Mouse (Mus musculus) heart, postnatal 0 days (tissue): ENCODE results near the gene Khdc1a. TPM values are rescaled to one million over a fixed set of nuclear protein-coding genes. Genes with fewer than 3 reads are reported as not detected.
"Not testable (repeated sequence)": the region's sequence is repeated elsewhere in the genome, so short reads cannot be mapped to it uniquely, and the experiment has no call there.

Experiments
- ATAC-seq: fragments of 200-750 bp; cut with Nextera tagmentation; 2 replicates; pipeline ENCODE4 v1.8.0; 2017; ENCODE audit warnings: low read depth, moderate number of reproducible peaks, moderate library complexity; ENCODE audit not compliant: insufficient read depth
- DNase-seq: peaks from one replicate; pipeline ENCODE4 v3.0.0-alpha.2; 2016; ENCODE audit warnings: low spot score
- H3K27ac ChIP-seq: fragments of 300-500 bp; sonication (generic); 2 replicates; pipeline ENCODE4 v1.5.1; 2014; ENCODE audit warnings: low read depth, mild to moderate bottlenecking
- H3K27me3 ChIP-seq: fragments of 300-500 bp; sonication (generic); 2 replicates; pipeline ENCODE4 v1.6.1; 2014; ENCODE audit warnings: low read length, mixed read lengths; ENCODE audit not compliant: control insufficient read depth, insufficient read depth
- H3K36me3 ChIP-seq: fragments of 300-500 bp; sonication (generic); replicated peaks from 2 replicates; pipeline ENCODE4 v1.6.1; 2014; ENCODE audit warnings: low read length, mixed read lengths; ENCODE audit not compliant: control insufficient read depth, insufficient read depth
- H3K4me1 ChIP-seq: fragments of 300-500 bp; sonication (generic); 2 replicates; pipeline ENCODE4 v1.6.1; 2014; ENCODE audit warnings: antibody characterized with exemption; ENCODE audit not compliant: control insufficient read depth, insufficient read depth
- H3K4me2 ChIP-seq: fragments of 300-500 bp; sonication (generic); 2 replicates; pipeline ENCODE4 v1.6.1; 2014; ENCODE audit warnings: low read depth, mild to moderate bottlenecking, low read length, moderate library complexity
- H3K4me3 ChIP-seq: fragments of 300-500 bp; sonication (generic); 2 replicates; pipeline ENCODE4 v1.5.1; 2014; ENCODE audit warnings: low read depth, low read length
- H3K9ac ChIP-seq: fragments of 300-500 bp; sonication (generic); replicated peaks from 2 replicates; pipeline ENCODE4 v1.6.1; 2014; ENCODE audit warnings: low read depth, low read length, mixed read lengths
- H3K9me3 ChIP-seq: fragments of 300-500 bp; sonication (generic); replicated peaks from 2 replicates; pipeline ENCODE4 v1.6.1; 2016; ENCODE audit warnings: low read length; ENCODE audit not compliant: control insufficient read depth
- CTCF ChIP-seq: IDR thresholded peaks from 2 replicates; pipeline ENCODE4 v1.5.1; 2016; ENCODE audit warnings: antibody characterized with exemption, control low read depth, low read depth
- EP300 ChIP-seq: IDR thresholded peaks from 2 replicates; pipeline ENCODE4 v1.6.1; 2016; ENCODE audit warnings: antibody characterized with exemption, low read depth
- WGBS: fragments of 180-500 bp; shearing (Covaris S2); extraction: QIAGEN DNeasy Blood & Tissue Kit; methylation state at CpG from one replicate; pipeline ENCODE4 v1.1.7; 2014; 5-methylcytosine and 5-hydroxymethylcytosine counted together
- polyA plus RNA-seq: library from polyadenylated mRNA; unstranded; fragments of >200 nt; fragmentation: Nextera tagmentation; extraction: Ambion mirVana; gene quantifications from 2 replicates; pipeline ENCODE4 v1.2.1, GENCODE M21; 2015
- total RNA-seq: library from RNA; depleted of rRNA; stranded (reverse); fragments of >200 nt; gene quantifications from 2 replicates; pipeline ENCODE4 v1.2.3, GENCODE M21; 2014; ENCODE audit warnings: low replicate concordance

The Khdc1a gene
- total and polyA plus RNA-seq, 2 experiments from 2014 or later: not detected

DNA sequence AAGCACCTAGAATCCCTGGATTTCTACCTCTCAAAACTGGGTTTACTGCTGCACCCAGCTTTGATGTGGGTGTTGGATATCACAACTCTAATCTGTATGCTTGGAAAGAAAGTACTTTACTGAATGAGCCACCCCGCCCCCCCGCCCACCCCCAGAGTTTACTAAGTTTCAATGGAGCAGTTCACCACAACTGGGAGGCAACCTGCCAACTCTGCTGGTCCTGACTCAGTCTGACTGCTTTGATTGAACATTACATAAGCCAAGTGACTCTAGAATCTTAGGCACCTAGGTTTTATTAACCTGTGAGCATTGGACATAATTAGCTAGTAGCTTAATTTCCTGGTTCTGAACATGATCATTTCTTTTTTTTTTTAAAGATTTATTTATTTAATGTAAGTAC lies 35.1 kb upstream of the Khdc1a start:
- Histone ChIP-seq H3K4me1 (no peaks in the 10 kb centered on the region), H3K27ac (no peak overlapping the region), H3K4me2 (no peak overlapping the region), H3K36me3 (no peaks in the 10 kb centered on the region), H3K27me3 (no peaks in the 10 kb centered on the region), H3K9ac (no peak overlapping the region), H3K9me3 (no peaks in the 10 kb centered on the region), H3K4me3 (no peak overlapping the region)
- ATAC-seq (no peak), DNase-seq (no peak)
- TF ChIP-seq EP300 (no peak), CTCF (no peak)
- 79% methylated on average over 2 of the region's 2 CpGs for WGBS

DNA sequence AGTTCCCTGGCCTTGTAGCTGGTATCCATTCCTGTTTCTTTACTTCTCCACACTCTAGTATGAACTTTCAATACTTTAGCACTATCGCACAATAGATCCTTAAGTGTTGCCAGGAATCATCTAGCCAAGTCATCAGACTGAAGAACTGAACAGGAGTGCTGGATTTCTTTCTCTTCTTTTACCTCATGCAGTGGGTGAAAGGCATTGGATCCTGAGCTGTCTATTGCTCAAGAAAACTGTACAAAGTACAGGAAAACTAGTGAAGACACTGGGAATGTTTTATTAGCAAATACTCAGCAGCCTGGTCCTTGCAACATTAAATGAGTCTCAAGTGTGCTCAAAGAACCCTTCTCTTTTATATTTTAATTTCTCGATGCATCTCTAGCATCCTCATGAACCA lies 33.7 kb upstream of the Khdc1a start:
- H3K4me1 ChIP-seq: no peaks in the 10 kb centered on the region
- H3K9ac ChIP-seq: no peak overlapping the region
- DNase-seq (no peak), ATAC-seq (no peak)
- H3K9me3 ChIP-seq: no peaks in the 10 kb centered on the region
- no peaks in the 10 kb centered on the region for H3K27me3 ChIP-seq
- H3K4me3 ChIP-seq: no peak overlapping the region
- TF ChIP-seq CTCF (no peak), EP300 (no peak)
- 72% methylated on average over 2 of the region's 2 CpGs for WGBS
- H3K27ac ChIP-seq: no peak overlapping the region
- no peaks in the 10 kb centered on the region for H3K36me3 ChIP-seq
- H3K4me2 ChIP-seq: no peak overlapping the region

DNA sequence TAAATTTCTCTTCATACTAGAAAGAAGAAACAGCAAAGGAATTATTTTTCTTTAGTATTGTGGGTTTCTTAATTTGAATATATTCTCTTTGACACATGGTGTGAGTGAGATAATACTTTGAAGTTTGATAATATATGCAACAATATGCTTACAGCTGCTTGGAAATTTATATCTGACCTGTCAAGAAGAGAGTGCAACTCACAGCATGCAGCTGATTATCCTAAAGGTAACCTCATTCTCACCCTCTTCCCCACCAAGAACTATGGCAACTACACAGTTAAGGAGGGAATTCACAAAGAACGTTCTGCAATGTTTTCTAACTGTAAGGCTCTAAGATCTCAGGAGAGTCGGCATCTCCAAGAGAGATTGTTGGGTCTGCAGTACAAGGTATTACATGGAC lies 33.1 kb upstream of the Khdc1a start:
- Histone ChIP-seq H3K4me2 (no peak overlapping the region), H3K9me3 (no peaks in the 10 kb centered on the region), H3K9ac (no peak overlapping the region), H3K4me3 (no peak overlapping the region), H3K27me3 (no peaks in the 10 kb centered on the region), H3K4me1 (no peaks in the 10 kb centered on the region), H3K27ac (no peak overlapping the region), H3K36me3 (no peaks in the 10 kb centered on the region)
- TF ChIP-seq EP300 (no peak), CTCF (no peak)
- ATAC-seq: no peak
- no peak for DNase-seq
- 63% methylated on average over 2 of the region's 2 CpGs for WGBS

DNA sequence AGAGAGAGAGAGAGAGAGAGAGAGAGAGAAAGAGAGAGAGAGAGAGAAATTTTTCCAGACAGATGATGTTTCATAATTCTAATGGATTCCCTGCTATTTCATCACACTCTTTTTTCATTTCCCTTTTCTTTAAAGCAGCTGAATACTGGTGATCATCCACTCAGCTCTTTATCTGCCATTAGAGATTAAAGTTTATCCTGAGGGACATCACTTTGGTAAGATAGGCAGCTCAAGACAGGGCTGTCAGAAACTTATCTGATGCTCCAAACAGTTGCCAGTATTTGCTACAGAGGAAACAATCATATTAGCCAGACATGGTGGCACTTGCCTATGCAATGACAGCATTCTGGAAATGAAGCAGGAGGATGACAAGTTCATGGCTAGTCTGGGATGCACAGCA lies 31.2 kb upstream of the Khdc1a start:
- Histone ChIP-seq H3K9me3 (no peaks in the 10 kb centered on the region), H3K9ac (no peak overlapping the region), H3K27me3 (no peaks in the 10 kb centered on the region), H3K4me3 (no peak overlapping the region), H3K36me3 (no peaks in the 10 kb centered on the region), H3K4me2 (no peak overlapping the region), H3K4me1 (no peaks in the 10 kb centered on the region), H3K27ac (no peak overlapping the region)
- no peak for DNase-seq
- TF ChIP-seq EP300: no peak
- TF ChIP-seq CTCF: no peak
- no peak for ATAC-seq

DNA sequence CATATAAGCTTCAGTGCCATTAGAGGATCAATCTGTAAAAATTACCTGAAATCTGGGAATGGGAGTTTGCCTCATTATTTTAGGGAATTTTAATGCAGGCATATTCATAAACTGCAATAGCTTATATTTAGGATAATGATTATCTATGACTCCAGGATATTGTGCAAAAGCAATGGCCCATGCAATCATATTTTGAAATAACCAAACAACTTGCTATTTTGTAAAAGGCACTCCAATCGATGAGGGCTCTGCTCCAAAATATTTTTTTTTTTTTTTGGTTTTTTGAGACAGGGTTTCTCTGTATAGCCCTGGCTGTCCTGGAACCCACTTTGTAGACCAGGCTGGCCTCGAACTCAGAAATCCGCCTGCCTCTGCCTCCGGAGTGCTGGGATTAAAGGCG lies 29.2 kb upstream of the Khdc1a start:
- H3K4me3 ChIP-seq, H3K4me2 ChIP-seq, ATAC-seq, H3K4me1 ChIP-seq, H3K9me3 ChIP-seq, H3K27ac ChIP-seq, DNase-seq, H3K9ac ChIP-seq, H3K36me3 ChIP-seq, H3K27me3 ChIP-seq: not testable (repeated sequence)
- WGBS: 83% methylated on average over 5 of the region's 5 CpGs

DNA sequence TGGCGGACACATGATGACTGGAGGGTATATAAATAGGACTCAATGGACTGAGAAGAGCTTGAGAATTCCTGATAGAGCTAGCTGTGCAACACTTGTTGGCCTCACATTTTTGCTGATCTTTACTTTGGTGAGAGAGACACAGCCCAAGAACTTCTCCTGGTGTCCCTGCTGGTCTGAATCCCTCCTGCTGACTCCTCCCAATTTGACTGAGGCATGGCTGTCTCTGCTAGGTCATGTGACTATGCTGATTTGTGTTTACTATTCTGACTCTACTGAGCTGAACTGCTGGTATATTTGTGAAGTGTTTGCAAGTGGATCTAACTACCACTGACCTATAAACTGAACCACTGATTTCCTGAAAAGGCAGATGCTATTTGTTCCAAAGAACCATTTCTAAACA lies 27.8 kb upstream of the Khdc1a start:
- DNase-seq: no peak
- Histone ChIP-seq H3K36me3 (no peaks in the 10 kb centered on the region), H3K9ac (no peak overlapping the region), H3K27me3 (no peaks in the 10 kb centered on the region), H3K27ac (no peak overlapping the region), H3K4me2 (no peak overlapping the region), H3K4me1 (no peaks in the 10 kb centered on the region), H3K4me3 (no peak overlapping the region), H3K9me3 (0 out of 2 replicates have a peak, but pooled peaks cover 2% of the 10 kb centered on the region)
- no peak for TF ChIP-seq EP300
- TF ChIP-seq CTCF: no peak
- ATAC-seq: no peak
- WGBS: 39% methylated on average over 1 of the region's 1 CpGs
